Mouse (Mus musculus): ENCODE measurements around the gene Spns1. TPM values are rescaled to one million over a fixed set of nuclear protein-coding genes. Genes with fewer than 3 reads are reported as not detected.

Gene Spns1
- total RNA-seq, 4 experiments from 2014 or later: 36.9 to 57.2 (median 45.6) TPM

GRCm38 (mm10) chr7:126368367-126368766 is 8.9 kb downstream of the Spns1 start:
- DNase-seq: no peak

- peak; percentile 34 for DNase-seq
Observed at GRCm38 (mm10) chr7:126367636-126368035, 9.6 kb downstream of the Spns1 start.

GRCm38 (mm10) chr7:126363038-126363437 is 14.2 kb downstream of the Spns1 start:
- no peak for DNase-seq

- DNase-seq: no peak
Observed at GRCm38 (mm10) chr7:126359049-126359448, 18.2 kb downstream of the Spns1 start.

GRCm38 (mm10) chr7:126358413-126358812 is 18.8 kb downstream of the Spns1 start:
- no peak for DNase-seq

- DNase-seq: no peak
Observed at GRCm38 (mm10) chr7:126357838-126358237, 19.4 kb downstream of the Spns1 start.

GRCm38 (mm10) chr7:126356793-126357591 is 20.3 kb downstream of the Spns1 start:
- DNase-seq: no peak

- DNase-seq: no peak
Observed at GRCm38 (mm10) chr7:126355847-126356597, 21.2 kb downstream of the Spns1 start.

- no peak for DNase-seq
Observed at GRCm38 (mm10) chr7:126354738-126355614, 22.3 kb downstream of the Spns1 start.

- DNase-seq: no peak
Observed at GRCm38 (mm10) chr7:126353994-126354365, 23.3 kb downstream of the Spns1 start.

GRCm38 (mm10) chr7:126353251-126353993 is 23.8 kb downstream of the Spns1 start:
- no peak for DNase-seq

- no peak for DNase-seq
Observed at GRCm38 (mm10) chr7:126351419-126351951, 25.8 kb downstream of the Spns1 start.

- DNase-seq: no peak
Observed at GRCm38 (mm10) chr7:126350748-126351418, 26.4 kb downstream of the Spns1 start.

- DNase-seq: no peak
Observed at GRCm38 (mm10) chr7:126348293-126348692, 29.0 kb downstream of the Spns1 start.

GRCm38 (mm10) chr7:126347098-126347497 is 30.2 kb downstream of the Spns1 start:
- DNase-seq: no peak

- DNase-seq: no peak
Observed at GRCm38 (mm10) chr7:126345969-126346368, 31.3 kb downstream of the Spns1 start.

- no peak for DNase-seq
Observed at GRCm38 (mm10) chr7:126345557-126345956, 31.7 kb downstream of the Spns1 start.

- DNase-seq: no peak
Observed at GRCm38 (mm10) chr7:126340896-126341295, 36.4 kb downstream of the Spns1 start.

GRCm38 (mm10) chr7:126340206-126340618 is 37.0 kb downstream of the Spns1 start:
- DNase-seq: no peak

GRCm38 (mm10) chr7:126339521-126339971 is 37.7 kb downstream of the Spns1 start:
- no peak for DNase-seq

- no peak for DNase-seq
Observed at GRCm38 (mm10) chr7:126338906-126339305, 38.3 kb downstream of the Spns1 start.
